Mouse (Mus musculus) brain, embryonic 14.5 days (tissue): Measurements from ENCODE around the gene Gm29427. TPM values are rescaled to one million over a fixed set of nuclear protein-coding genes. Genes with fewer than 3 reads are reported as not detected.
"Not testable (repeated sequence)": the region's sequence is repeated elsewhere in the genome, so short reads cannot be mapped to it uniquely, and the experiment has no call there.

Experiments
- DNase-seq: peaks from one replicate; pipeline ENCODE4 v3.0.0-alpha.2; 2011; ENCODE audit warnings: low read depth
- CTCF ChIP-seq: fragments of 200-500 bp; IDR thresholded peaks from 2 replicates; pipeline ENCODE4 v1.5.1; 2012; ENCODE audit warnings: inconsistent platforms, mild to moderate bottlenecking, moderate library complexity, borderline replicate concordance; ENCODE audit not compliant: insufficient read depth, insufficient read length; ENCODE audit errors: extremely low read depth
- POLR2A ChIP-seq: fragments of 200-500 bp; IDR thresholded peaks from 2 replicates; pipeline ENCODE4 v1.6.1; 2012; ENCODE audit warnings: mild to moderate bottlenecking, inconsistent platforms, borderline replicate concordance; ENCODE audit not compliant: poor library complexity, insufficient read depth, insufficient read length, severe bottlenecking; ENCODE audit errors: extremely low read depth
- polyA plus RNA-seq: library from polyadenylated mRNA; depleted of rRNA; stranded (reverse); fragments of >200 nt; gene quantifications from 2 replicates; pipeline ENCODE4 v1.2.3, GENCODE M21; 2012; rRNA removed

Gene Gm29427
- polyA plus RNA-seq, 1 experiment = not detected

GRCm38 (mm10) chr1:130681656-130682413 lies 33.8 kb downstream of the Gm29427 start:
- DNase-seq = no peak
- TF ChIP-seq POLR2A (no peak), CTCF (no peak)

- no peak for DNase-seq
- TF ChIP-seq CTCF (no peak), POLR2A (no peak)
Measured at GRCm38 (mm10) chr1:130681075-130681474, 34.5 kb downstream of the Gm29427 start.

GRCm38 (mm10) chr1:130678551-130678950 lies 37.0 kb downstream of the Gm29427 start:
- DNase-seq = no peak
- TF ChIP-seq CTCF (no peak), POLR2A (no peak)

GRCm38 (mm10) chr1:130663576-130663975 lies 52.0 kb downstream of the Gm29427 start:
- DNase-seq = not testable (repeated sequence)

- no peak for DNase-seq
- no peak for TF ChIP-seq CTCF
- no peak for TF ChIP-seq POLR2A
Measured at GRCm38 (mm10) chr1:130661454-130661853, 54.1 kb downstream of the Gm29427 start, which contains the start of gene C4bp. C4bp (minus strand) TSS chr1:130661632.

GRCm38 (mm10) chr1:130659641-130660040 lies 56.0 kb downstream of the Gm29427 start:
- not testable (repeated sequence) for DNase-seq

GRCm38 (mm10) chr1:130644103-130644502 lies 71.5 kb downstream of the Gm29427 start:
- DNase-seq = peak; percentile 51
- TF ChIP-seq POLR2A = no peak
- TF ChIP-seq CTCF = no peak

GRCm38 (mm10) chr1:130640967-130641366 lies 74.6 kb downstream of the Gm29427 start:
- no peak for DNase-seq
- TF ChIP-seq CTCF = no peak
- TF ChIP-seq POLR2A = no peak

- TF ChIP-seq CTCF (peak; percentile 93), POLR2A (no peak)
- DNase-seq = peak; percentile 75
Measured at GRCm38 (mm10) chr1:130633761-130634410, 81.7 kb downstream of the Gm29427 start.

GRCm38 (mm10) chr1:130633316-130633715 lies 82.3 kb downstream of the Gm29427 start:
- no peak for TF ChIP-seq CTCF
- no peak for TF ChIP-seq POLR2A
- no peak for DNase-seq

GRCm38 (mm10) chr1:130629521-130629920 lies 86.1 kb downstream of the Gm29427 start, which contains the start of gene Zp3r:
Zp3r (minus strand) TSS chr1:130629621.
- TF ChIP-seq POLR2A (no peak), CTCF (no peak)

More at GRCm38 (mm10) chr1:130629521-130629920, 86.1 kb downstream of the Gm29427 start, which contains the start of gene Zp3r:
- DNase-seq = no peak

Other genes starting within 250 kb of the Gm29427 start
- gene Zp3r, start 86.2 kb downstream of the Gm29427 start, polyA plus RNA-seq = not detected in 2 replicates
- 0.03 TPM in 1 of 2 replicates, not detected in the other for gene C4bp, start 54.2 kb downstream of the Gm29427 start, polyA plus RNA-seq
- 3.9 and 5.3 TPM in 2 replicates for gene Yod1, start 1.5 kb upstream of the Gm29427 start, polyA plus RNA-seq
- 32.9 and 33.9 TPM in 2 replicates for gene Pfkfb2, start 13.5 kb upstream of the Gm29427 start, polyA plus RNA-seq
- 0.50 and 0.59 TPM in 2 replicates for gene AA986860, start 16.2 kb upstream of the Gm29427 start, polyA plus RNA-seq
- 0.04 and 0.08 TPM in 2 replicates for gene Fcamr, start 85.1 kb upstream of the Gm29427 start, polyA plus RNA-seq
- gene Pigr, start 110.9 kb upstream of the Gm29427 start, polyA plus RNA-seq = 0.03 and 0.16 TPM in 2 replicates
- gene Fcmr, start 149.9 kb upstream of the Gm29427 start, polyA plus RNA-seq = 0.19 and 0.28 TPM in 2 replicates
- gene Il24, start 171.7 kb upstream of the Gm29427 start, polyA plus RNA-seq = not detected in 2 replicates
- not detected in 2 replicates for gene Il20, start 195.7 kb upstream of the Gm29427 start, polyA plus RNA-seq
- not detected in 2 replicates for gene Il19, start 224.3 kb upstream of the Gm29427 start, polyA plus RNA-seq